Mouse (Mus musculus): Measurements from ENCODE around the gene Trim37. TPM values are rescaled to one million over a fixed set of nuclear protein-coding genes. Genes with fewer than 3 reads are reported as not detected.
"Not testable (repeated sequence)": the region's sequence is repeated elsewhere in the genome, so short reads cannot be mapped to it uniquely, and the experiment has no call there.

Gene Trim37
- polyA plus RNA-seq, 1 experiment: 55.9 TPM

GRCm38 (mm10) chr11:87253294-87253693 is 126.4 kb downstream of the Trim37 start:
- Histone ChIP-seq H3K27me3 (ENCODE audit: control insufficient read depth, insufficient read depth, low read length, poor library complexity, severe bottlenecking) (no peaks in the 10 kb centered on the region), H3K9me3 (replicated peaks; ENCODE audit: control insufficient read depth, insufficient read depth, low read length, poor library complexity, severe bottlenecking) (no peaks in the 10 kb centered on the region), H3K4me1 (ENCODE audit: control insufficient read depth, insufficient read depth, low read length) (no peaks in the 10 kb centered on the region), H3K4me3 (ENCODE audit: low read depth, low read length) (no peak overlapping the region), H3K27ac (ENCODE audit: insufficient read depth, low read length) (no peak overlapping the region), H3K36me3 (ENCODE audit: control insufficient read depth, insufficient read depth, low read length, poor library complexity, severe bottlenecking) (no peaks in the 10 kb centered on the region), H3K9ac (ENCODE audit: low read depth, poor library complexity, severe bottlenecking) (no peak overlapping the region)
- TF ChIP-seq POLR2A (IDR thresholded peaks at IDR 0.05; ENCODE audit: insufficient read depth, low read length): no peak
- TF ChIP-seq CTCF (IDR thresholded peaks at IDR 0.05; ENCODE audit: low read depth, low read length): no peak
- no peak for TF ChIP-seq EP300 (IDR thresholded peaks at IDR 0.05; ENCODE audit: insufficient read depth, low read depth, low read length)

- Histone ChIP-seq H3K4me3 (ENCODE audit: low read depth, low read length) (no peak overlapping the region), H3K27ac (ENCODE audit: insufficient read depth, low read length) (no peak overlapping the region), H3K27me3 (ENCODE audit: control insufficient read depth, insufficient read depth, low read length, poor library complexity, severe bottlenecking) (no peaks in the 10 kb centered on the region), H3K9me3 (replicated peaks; ENCODE audit: control insufficient read depth, insufficient read depth, low read length, poor library complexity, severe bottlenecking) (no peaks in the 10 kb centered on the region), H3K9ac (ENCODE audit: low read depth, poor library complexity, severe bottlenecking) (no peak overlapping the region), H3K36me3 (ENCODE audit: control insufficient read depth, insufficient read depth, low read length, poor library complexity, severe bottlenecking) (no peaks in the 10 kb centered on the region), H3K4me1 (ENCODE audit: control insufficient read depth, insufficient read depth, low read length) (no peaks in the 10 kb centered on the region)
- no peak for TF ChIP-seq POLR2A (IDR thresholded peaks at IDR 0.05; ENCODE audit: insufficient read depth, low read length)
- no peak for TF ChIP-seq EP300 (IDR thresholded peaks at IDR 0.05; ENCODE audit: insufficient read depth, low read depth, low read length)
Measured at GRCm38 (mm10) chr11:87254149-87254548, 127.3 kb downstream of the Trim37 start.

- H3K27me3 ChIP-seq (ENCODE audit: control insufficient read depth, insufficient read depth, low read length, poor library complexity, severe bottlenecking): no peaks in the 10 kb centered on the region
- no peaks in the 10 kb centered on the region for H3K9me3 ChIP-seq (replicated peaks; ENCODE audit: control insufficient read depth, insufficient read depth, low read length, poor library complexity, severe bottlenecking)
- no peak overlapping the region for H3K4me3 ChIP-seq (ENCODE audit: low read depth, low read length)
Measured at GRCm38 (mm10) chr11:87257282-87257681, 130.4 kb downstream of the Trim37 start.

GRCm38 (mm10) chr11:87259792-87260191 is 132.9 kb downstream of the Trim37 start:
- Histone ChIP-seq H3K36me3 (ENCODE audit: control insufficient read depth, insufficient read depth, low read length, poor library complexity, severe bottlenecking) (no peaks in the 10 kb centered on the region), H3K4me3 (ENCODE audit: low read depth, low read length) (no peak overlapping the region), H3K9ac (ENCODE audit: low read depth, poor library complexity, severe bottlenecking) (no peak overlapping the region), H3K9me3 (replicated peaks; ENCODE audit: control insufficient read depth, insufficient read depth, low read length, poor library complexity, severe bottlenecking) (no peaks in the 10 kb centered on the region), H3K27ac (ENCODE audit: insufficient read depth, low read length) (no peak overlapping the region), H3K4me1 (ENCODE audit: control insufficient read depth, insufficient read depth, low read length) (no peaks in the 10 kb centered on the region), H3K27me3 (ENCODE audit: control insufficient read depth, insufficient read depth, low read length, poor library complexity, severe bottlenecking) (no peaks in the 10 kb centered on the region)
- TF ChIP-seq EP300 (IDR thresholded peaks at IDR 0.05; ENCODE audit: insufficient read depth, low read depth, low read length): no peak
- TF ChIP-seq CTCF (IDR thresholded peaks at IDR 0.05; ENCODE audit: low read depth, low read length): no peak
- TF ChIP-seq POLR2A (IDR thresholded peaks at IDR 0.05; ENCODE audit: insufficient read depth, low read length): no peak

More at GRCm38 (mm10) chr11:87257282-87257681, 130.4 kb downstream of the Trim37 start:
- Histone ChIP-seq H3K27ac (ENCODE audit: insufficient read depth, low read length) (no peak overlapping the region), H3K9ac (ENCODE audit: low read depth, poor library complexity, severe bottlenecking) (no peak overlapping the region), H3K36me3 (ENCODE audit: control insufficient read depth, insufficient read depth, low read length, poor library complexity, severe bottlenecking) (no peaks in the 10 kb centered on the region), H3K4me1 (ENCODE audit: control insufficient read depth, insufficient read depth, low read length) (no peaks in the 10 kb centered on the region)
- TF ChIP-seq CTCF (IDR thresholded peaks at IDR 0.05; ENCODE audit: low read depth, low read length) (no peak), EP300 (IDR thresholded peaks at IDR 0.05; ENCODE audit: insufficient read depth, low read depth, low read length) (no peak), POLR2A (IDR thresholded peaks at IDR 0.05; ENCODE audit: insufficient read depth, low read length) (no peak)

- not testable (repeated sequence) for H3K36me3 ChIP-seq (ENCODE audit: control insufficient read depth, insufficient read depth, low read length, poor library complexity, severe bottlenecking); H3K9me3 ChIP-seq (replicated peaks; ENCODE audit: control insufficient read depth, insufficient read depth, low read length, poor library complexity, severe bottlenecking); H3K27me3 ChIP-seq (ENCODE audit: control insufficient read depth, insufficient read depth, low read length, poor library complexity, severe bottlenecking); H3K27ac ChIP-seq (ENCODE audit: insufficient read depth, low read length); H3K4me1 ChIP-seq (ENCODE audit: control insufficient read depth, insufficient read depth, low read length); H3K4me3 ChIP-seq (ENCODE audit: low read depth, low read length); H3K9ac ChIP-seq (ENCODE audit: low read depth, poor library complexity, severe bottlenecking)
Measured at GRCm38 (mm10) chr11:87261705-87262104, 134.8 kb downstream of the Trim37 start.

GRCm38 (mm10) chr11:87263946-87264345 is 137.1 kb downstream of the Trim37 start:
- no peaks in the 10 kb centered on the region for H3K36me3 ChIP-seq (ENCODE audit: control insufficient read depth, insufficient read depth, low read length, poor library complexity, severe bottlenecking)
- no peaks in the 10 kb centered on the region for H3K9me3 ChIP-seq (replicated peaks; ENCODE audit: control insufficient read depth, insufficient read depth, low read length, poor library complexity, severe bottlenecking)
- H3K4me3 ChIP-seq (ENCODE audit: low read depth, low read length): no peak overlapping the region
- no peaks in the 10 kb centered on the region for H3K27me3 ChIP-seq (ENCODE audit: control insufficient read depth, insufficient read depth, low read length, poor library complexity, severe bottlenecking)
- H3K27ac ChIP-seq (ENCODE audit: insufficient read depth, low read length): no peak overlapping the region
- no peaks in the 10 kb centered on the region for H3K4me1 ChIP-seq (ENCODE audit: control insufficient read depth, insufficient read depth, low read length)
- TF ChIP-seq CTCF (IDR thresholded peaks at IDR 0.05; ENCODE audit: low read depth, low read length): no peak
- no peak for TF ChIP-seq POLR2A (IDR thresholded peaks at IDR 0.05; ENCODE audit: insufficient read depth, low read length)
- no peak for TF ChIP-seq EP300 (IDR thresholded peaks at IDR 0.05; ENCODE audit: insufficient read depth, low read depth, low read length)
- no peak overlapping the region for H3K9ac ChIP-seq (ENCODE audit: low read depth, poor library complexity, severe bottlenecking)

All from ES-Bruce4 (cell line).